Mouse (Mus musculus) liver, postnatal 0 days (tissue): ENCODE data around the gene Coro2a.

Source experiments
- CTCF ChIP-seq: sonication (generic); IDR thresholded peaks from 2 replicates; pipeline ENCODE4 v1.5.1; 2016; ENCODE audit warnings: antibody characterized with exemption, low read depth
- EP300 ChIP-seq: IDR thresholded peaks from 2 replicates; pipeline ENCODE4 v1.6.1; 2016; ENCODE audit warnings: antibody characterized with exemption, low read depth, mild to moderate bottlenecking

GRCm38 (mm10) chr4:46585041-46585810, 16.8 kb downstream of the Coro2a start:
- TF ChIP-seq CTCF (no peak), EP300 (no peak)
